Mouse (Mus musculus) heart, embryonic 11.5 days (tissue): ENCODE data around the gene Hemk1. TPM values are rescaled to one million over a fixed set of nuclear protein-coding genes. Genes with fewer than 3 reads are reported as not detected.

Experiments
- ATAC-seq: fragments of 200-750 bp; cut with Nextera tagmentation; replicated peaks from 2 replicates; pipeline ENCODE4 v1.8.0; 2017; ENCODE audit warnings: moderate library complexity; ENCODE audit not compliant: insufficient number of reproducible peaks, low FRiP score, low TSS enrichment
- H3K27ac ChIP-seq: fragments of 300-500 bp; sonication (generic); 2 replicates; pipeline ENCODE4 v1.5.1; 2014; ENCODE audit warnings: mild to moderate bottlenecking, low read depth, low read length
- H3K27me3 ChIP-seq: fragments of 300-500 bp; sonication (generic); 2 replicates; pipeline ENCODE4 v1.6.1; 2014; ENCODE audit warnings: mild to moderate bottlenecking, low read length, mixed read lengths; ENCODE audit not compliant: control insufficient read depth, insufficient read depth
- H3K36me3 ChIP-seq: fragments of 300-500 bp; sonication (generic); 2 replicates; pipeline ENCODE4 v1.6.1; 2014; ENCODE audit warnings: mild to moderate bottlenecking, low read length, moderate library complexity, mixed read lengths; ENCODE audit not compliant: control insufficient read depth, insufficient read depth
- H3K4me1 ChIP-seq: fragments of 300-500 bp; sonication (generic); 2 replicates; pipeline ENCODE4 v1.6.1; 2014; ENCODE audit warnings: low read length; ENCODE audit not compliant: control insufficient read depth, insufficient read depth
- H3K4me2 ChIP-seq: fragments of 300-500 bp; sonication (generic); 2 replicates; pipeline ENCODE4 v1.6.1; 2014; ENCODE audit warnings: mild to moderate bottlenecking, moderate library complexity
- H3K4me3 ChIP-seq: fragments of 300-500 bp; sonication (generic); 2 replicates; pipeline ENCODE4 v1.5.1; 2014; ENCODE audit warnings: low read depth, low read length
- H3K9ac ChIP-seq: fragments of 300-500 bp; sonication (generic); 2 replicates; pipeline ENCODE4 v1.6.1; 2014; ENCODE audit warnings: mild to moderate bottlenecking, low read depth, low read length, moderate library complexity
- H3K9me3 ChIP-seq: fragments of 300-500 bp; sonication (generic); replicated peaks from 2 replicates; pipeline ENCODE4 v1.6.1; 2016; ENCODE audit warnings: low read length; ENCODE audit not compliant: control insufficient read depth
- WGBS: fragments of 180-500 bp; shearing (Covaris S2); extraction: QIAGEN DNeasy Blood & Tissue Kit; methylation state at CpG from one replicate; pipeline ENCODE4 v1.1.7; 2014; ENCODE audit not compliant: insufficient replicate concordance; 5-methylcytosine and 5-hydroxymethylcytosine counted together
- polyA plus RNA-seq: library from polyadenylated mRNA; unstranded; fragments of >200 nt; fragmentation: Nextera tagmentation; extraction: Ambion mirVana; gene quantifications from 2 replicates; pipeline ENCODE4 v1.2.1, GENCODE M21; 2014

Hemk1 gene
- 10.6 and 12.1 TPM in 2 replicates for polyA plus RNA-seq

- Histone ChIP-seq H3K4me1 (no peaks in the 10 kb centered on the region; the same call in 1 of the 2 replicates), H3K9me3 (no peaks in the 10 kb centered on the region), H3K9ac (peak within 1 kb of the TSS; percentile 68), H3K27ac (peak within 1 kb of the TSS; percentile 2; the same call in 1 of the 2 replicates), H3K4me2 (peak within 1 kb of the TSS; percentile 85), H3K4me3 (peak within 1 kb of the TSS; percentile 61), H3K36me3 (no peaks in the 10 kb centered on the region), H3K27me3 (peaks cover 14% of the 10 kb centered on the region)
- peak; percentile 68 for ATAC-seq
- 5% methylated on average over 30 of the region's 30 CpGs for WGBS
Observed at GRCm38 (mm10) chr9:107338172-107338883, at the start of gene Hemk1. Hemk1 (minus strand) TSS chr9:107338350.

- H3K9me3 ChIP-seq: no peaks in the 10 kb centered on the region
- WGBS: 77% methylated on average over 3 of the region's 3 CpGs
- no peak overlapping the region for H3K9ac ChIP-seq
- H3K27ac ChIP-seq: no peak overlapping the region
- H3K4me2 ChIP-seq: no peak overlapping the region
- no peak overlapping the region for H3K4me3 ChIP-seq
- no peak for ATAC-seq
- 0 out of 2 replicates have a peak, but pooled peaks cover 5% of the 10 kb centered on the region for H3K4me1 ChIP-seq
- H3K36me3 ChIP-seq: no peaks in the 10 kb centered on the region
- peaks cover 11% of the 10 kb centered on the region for H3K27me3 ChIP-seq
Observed at GRCm38 (mm10) chr9:107387708-107388107, 49.6 kb upstream of the Hemk1 start.

- Histone ChIP-seq H3K27me3 (peaks cover 18% of the 10 kb centered on the region), H3K4me3 (no peak overlapping the region), H3K4me1 (0 out of 2 replicates have a peak, but pooled peaks cover 5% of the 10 kb centered on the region), H3K36me3 (no peaks in the 10 kb centered on the region), H3K9me3 (no peaks in the 10 kb centered on the region), H3K9ac (no peak overlapping the region), H3K27ac (no peak overlapping the region), H3K4me2 (no peak overlapping the region)
- no peak for ATAC-seq
- WGBS: 70% methylated on average over 3 of the region's 3 CpGs
Observed at GRCm38 (mm10) chr9:107386722-107387121, 48.6 kb upstream of the Hemk1 start.

- Histone ChIP-seq H3K4me2 (no peak overlapping the region), H3K27ac (no peak overlapping the region), H3K4me3 (no peak overlapping the region), H3K36me3 (no peaks in the 10 kb centered on the region), H3K9ac (no peak overlapping the region), H3K9me3 (no peaks in the 10 kb centered on the region), H3K4me1 (0 out of 2 replicates have a peak, but pooled peaks cover 5% of the 10 kb centered on the region), H3K27me3 (peaks cover 33% of the 10 kb centered on the region)
- WGBS: 37% methylated on average over 3 of the region's 3 CpGs
- no peak for ATAC-seq
Observed at GRCm38 (mm10) chr9:107384396-107384795, 46.2 kb upstream of the Hemk1 start.

- Histone ChIP-seq H3K4me1 (0 out of 2 replicates have a peak, but pooled peaks cover 4% of the 10 kb centered on the region), H3K9me3 (no peaks in the 10 kb centered on the region), H3K9ac (no peak overlapping the region), H3K4me2 (no peak overlapping the region), H3K27ac (no peak overlapping the region), H3K4me3 (no peak overlapping the region), H3K36me3 (no peaks in the 10 kb centered on the region), H3K27me3 (peaks cover 50% of the 10 kb centered on the region)
- peak; percentile 48; the same call in 1 of the 2 replicates for ATAC-seq
- WGBS: 2% methylated on average over 8 of the region's 8 CpGs
Observed at GRCm38 (mm10) chr9:107381723-107382122, 43.6 kb upstream of the Hemk1 start.

GRCm38 (mm10) chr9:107377961-107378512 lies 39.9 kb upstream of the Hemk1 start:
- Histone ChIP-seq H3K4me2 (peak overlapping the region; percentile 68), H3K4me1 (0 out of 2 replicates have a peak, but pooled peaks cover 9% of the 10 kb centered on the region), H3K9me3 (no peaks in the 10 kb centered on the region), H3K27me3 (peaks cover 52% of the 10 kb centered on the region), H3K36me3 (no peaks in the 10 kb centered on the region), H3K9ac (peak overlapping the region; percentile 49; the same call in 1 of the 2 replicates), H3K4me3 (peak overlapping the region; percentile 47), H3K27ac (no peak overlapping the region)
- WGBS: under 1% methylated on average over 35 of the region's 35 CpGs
- no peak; the same call in 1 of the 2 replicates for ATAC-seq

- peaks cover 35% of the 10 kb centered on the region for H3K27me3 ChIP-seq
- 24% methylated on average over 5 of the region's 5 CpGs for WGBS
- no peaks in the 10 kb centered on the region for H3K9me3 ChIP-seq
- peak; percentile 65 for ATAC-seq
- H3K4me3 ChIP-seq: no peak overlapping the region
- no peaks in the 10 kb centered on the region for H3K36me3 ChIP-seq
- peak overlapping the region; percentile 46; the same call in 1 of the 2 replicates for H3K27ac ChIP-seq
- peaks cover 27% of the 10 kb centered on the region for H3K4me1 ChIP-seq
- H3K4me2 ChIP-seq: peak overlapping the region; percentile 12; the same call in 1 of the 2 replicates
- H3K9ac ChIP-seq: no peak overlapping the region
Observed at GRCm38 (mm10) chr9:107375451-107375850, 37.3 kb upstream of the Hemk1 start.

GRCm38 (mm10) chr9:107374623-107375022 lies 36.5 kb upstream of the Hemk1 start:
- H3K27me3 ChIP-seq: peaks cover 30% of the 10 kb centered on the region
- peak overlapping the region; percentile 22; the same call in 1 of the 2 replicates for H3K4me2 ChIP-seq

More at GRCm38 (mm10) chr9:107374623-107375022, 36.5 kb upstream of the Hemk1 start:
- no peaks in the 10 kb centered on the region for H3K36me3 ChIP-seq
- no peak overlapping the region for H3K4me3 ChIP-seq
- no peak for ATAC-seq
- H3K4me1 ChIP-seq: peaks cover 36% of the 10 kb centered on the region
- peak overlapping the region; percentile 62; the same call in 1 of the 2 replicates for H3K27ac ChIP-seq
- no peak overlapping the region for H3K9ac ChIP-seq
- H3K9me3 ChIP-seq: no peaks in the 10 kb centered on the region
- WGBS: 5% methylated on average over 8 of the region's 8 CpGs
